29 mouse cellular contexts compared by ENCODE assay signal in the genomic region with DNA sequence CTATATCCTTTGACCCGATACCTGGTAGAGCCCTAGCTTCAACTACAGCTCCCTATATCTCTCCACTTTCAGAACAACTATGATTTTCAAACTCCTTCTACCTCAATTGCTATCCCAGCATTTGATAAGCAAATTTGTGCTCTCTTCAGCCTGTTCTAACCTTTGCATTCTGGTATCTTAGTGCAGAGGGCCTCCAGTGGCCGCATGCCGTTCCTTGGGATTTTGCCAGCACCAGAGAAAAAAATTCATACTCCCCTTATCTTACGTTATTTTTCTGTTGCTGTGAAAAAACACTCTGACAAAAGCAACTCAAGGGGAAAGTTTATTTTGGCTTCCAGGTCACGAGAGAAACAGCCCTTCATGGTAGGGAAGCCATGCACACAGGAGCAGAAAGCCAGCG. TPM values are rescaled to one million over a fixed set of nuclear protein-coding genes. Genes with fewer than 3 reads are reported as not detected.
A peak's percentile ranks its signal among the peaks of the same experiment; 100 is the strongest.
DNase-seq lines count a peak whose midpoint lies in the region; ATAC-seq lines count a peak whose summit lies in the region.
"Had no signal": no experiment of that assay in that cellular context is flagged by ENCODE, and none has a peak within 500 bp of the region (broad histone marks: within the 10 kb centered on the region; RNA-seq: fewer than 3 reads in every experiment).

No protein-coding gene starts in this region.

- ATAC-seq in heart, embryonic 15.5 days (replicated peaks; ENCODE audit: insufficient number of reproducible peaks, insufficient read depth, low FRiP score, low read depth): 0 out of 2 replicates have a peak, but pooled peaks have one; percentile 27
- ATAC-seq in kidney, embryonic 15.5 days (replicated peaks; ENCODE audit: low FRiP score): no peak
- ATAC-seq in common myeloid progenitor, adult 5-6 weeks (replicated peaks; ENCODE audit: low read depth, poor library complexity, severe bottlenecking): 0 out of 2 replicates have a peak, but pooled peaks have one; percentile 15
- ATAC-seq in midbrain, embryonic 14.5 days (ENCODE audit: low FRiP score, low TSS enrichment): no peak
- ATAC-seq: forebrain, embryonic 16.5 days; hindbrain, postnatal 0 days; intestine, embryonic 15.5 days; midbrain, embryonic 16.5 days had no signal

- 42% methylated on average over 6 of the region's 6 CpGs for WGBS in heart, embryonic 15.5 days
- 59% methylated on average over 6 of the region's 6 CpGs for WGBS in kidney, embryonic 15.5 days
- 90% methylated on average over 6 of the region's 6 CpGs for WGBS in midbrain, embryonic 14.5 days

- H3K36me3 ChIP-seq in heart, embryonic 15.5 days: no peaks in the 10 kb centered on the region
- H3K36me3 ChIP-seq in kidney, embryonic 15.5 days: no peaks in the 10 kb centered on the region
- no peaks in the 10 kb centered on the region for H3K36me3 ChIP-seq in midbrain, embryonic 14.5 days (ENCODE audit: control insufficient read depth, insufficient read depth, low read length)
- H3K36me3 ChIP-seq: intestine, embryonic 15.5 days; limb, embryonic 12.5 days; liver, embryonic 15.5 days; lung, embryonic 15.5 days; midbrain, embryonic 10.5 days; stomach, embryonic 15.5 days had no signal

- H3K9me3 ChIP-seq in heart, embryonic 15.5 days (replicated peaks): no peaks in the 10 kb centered on the region
- H3K9me3 ChIP-seq in kidney, embryonic 15.5 days (replicated peaks): no peaks in the 10 kb centered on the region
- H3K9me3 ChIP-seq in midbrain, embryonic 14.5 days (ENCODE audit: control insufficient read depth, low read length): no peaks in the 10 kb centered on the region
- H3K9me3 ChIP-seq: intestine, embryonic 15.5 days; limb, embryonic 12.5 days; liver, embryonic 15.5 days; lung, embryonic 15.5 days; midbrain, embryonic 10.5 days; stomach, embryonic 15.5 days had no signal

- no peak overlapping the region for H3K9ac ChIP-seq in heart, embryonic 15.5 days
- no peak overlapping the region for H3K9ac ChIP-seq in kidney, embryonic 15.5 days
- no peak overlapping the region for H3K9ac ChIP-seq in midbrain, embryonic 14.5 days (replicated peaks; ENCODE audit: low read length)
- H3K9ac ChIP-seq: intestine, embryonic 15.5 days; limb, embryonic 12.5 days; liver, embryonic 15.5 days; lung, embryonic 15.5 days; stomach, embryonic 15.5 days had no signal

- no peaks in the 10 kb centered on the region for H3K4me1 ChIP-seq in heart, embryonic 15.5 days (replicated peaks)
- peaks cover 12% of the 10 kb centered on the region for H3K4me1 ChIP-seq in kidney, embryonic 15.5 days
- H3K4me1 ChIP-seq in midbrain, embryonic 14.5 days (ENCODE audit: control insufficient read depth, insufficient read depth, low read length): no peaks in the 10 kb centered on the region
- H3K4me1 ChIP-seq: intestine, embryonic 15.5 days; limb, embryonic 12.5 days; liver, embryonic 15.5 days; lung, embryonic 15.5 days; midbrain, embryonic 10.5 days; stomach, embryonic 15.5 days had no signal

- no peaks in the 10 kb centered on the region for H3K27me3 ChIP-seq in heart, embryonic 15.5 days
- H3K27me3 ChIP-seq in kidney, embryonic 15.5 days: no peaks in the 10 kb centered on the region
- no peaks in the 10 kb centered on the region for H3K27me3 ChIP-seq in midbrain, embryonic 14.5 days (ENCODE audit: control insufficient read depth, insufficient read depth, low read length)
- H3K27me3 ChIP-seq: intestine, embryonic 15.5 days; limb, embryonic 12.5 days; liver, embryonic 15.5 days; lung, embryonic 15.5 days; stomach, embryonic 15.5 days had no signal

- H3K4me3 ChIP-seq in heart, embryonic 15.5 days: no peak overlapping the region
- H3K4me3 ChIP-seq in kidney, embryonic 15.5 days (replicated peaks): no peak overlapping the region
- H3K4me3 ChIP-seq in midbrain, embryonic 14.5 days (replicated peaks; ENCODE audit: low read depth, low read length): no peak overlapping the region
- H3K4me3 ChIP-seq: erythroblast, embryonic 14.5 days; gastrocnemius, adult 2 months; intestine, embryonic 15.5 days; left cerebral cortex, adult 2 months; limb, embryonic 12.5 days; liver, embryonic 15.5 days; lung, embryonic 15.5 days; midbrain, embryonic 10.5 days; stomach, embryonic 15.5 days had no signal

- H3K27ac ChIP-seq in heart, embryonic 15.5 days: no peak overlapping the region
- H3K27ac ChIP-seq in kidney, embryonic 15.5 days: no peak overlapping the region
- no peak overlapping the region for H3K27ac ChIP-seq in midbrain, embryonic 14.5 days (replicated peaks; ENCODE audit: low read depth, low read length)
- H3K27ac ChIP-seq: gastrocnemius, adult 2 months; hindbrain, postnatal 0 days; intestine, embryonic 15.5 days; kidney, postnatal 0 days; left cerebral cortex, adult 2 months; limb, embryonic 12.5 days; liver, embryonic 15.5 days; lung, embryonic 15.5 days; macrophage; midbrain, embryonic 10.5 days; stomach, embryonic 15.5 days had no signal

- intact Hi-C loops in heart, postnatal 25 days (cut with DNase I): no loop called here

- no peak for DNase-seq in heart, postnatal 25 days (ENCODE audit: low spot score)
- DNase-seq in kidney, postnatal 14 days: peak; percentile 20
- peak; percentile 52 for DNase-seq in adipocyte (ENCODE audit: low spot score)
- DNase-seq in yolk sac, embryonic 10.5 days (ENCODE audit: low spot score): no peak
- DNase-seq in midbrain, embryonic 14.5 days: no peak
- DNase-seq: adrenal gland, adult 2 months; adrenal gland, postnatal 36 days; B cell, adult 2 months; cerebellum, adult 18-20 months; gastrocnemius, adult 2 months; gastrocnemius, postnatal 36 days; retina, postnatal 1 day; right cerebral cortex, postnatal 25 days had no signal

- H3K4me2 ChIP-seq in heart, embryonic 15.5 days: no peak overlapping the region
- H3K4me2 ChIP-seq in kidney, embryonic 15.5 days: no peak overlapping the region
- H3K4me2 ChIP-seq in midbrain, embryonic 14.5 days (ENCODE audit: low read length): no peak overlapping the region
- H3K4me2 ChIP-seq: intestine, embryonic 15.5 days; limb, embryonic 12.5 days; liver, embryonic 15.5 days; lung, embryonic 15.5 days; stomach, embryonic 15.5 days had no signal

RNA-seq across cellular contexts. Expression of a gene that starts 28.0 kb away (rescaled TPM):
- polyA plus RNA-seq in heart, embryonic 15.5 days (2015; fragmentation: Nextera tagmentation; extraction: Ambion mirVana): 32.2 and 37.7 TPM in 2 replicates
- 10 to 100 TPM; 13.9 to 14.3 TPM for total RNA-seq in heart, postnatal 25 days (2021)
- 35.1 and 38.3 TPM in 2 replicates for polyA plus RNA-seq in kidney, embryonic 15.5 days (2015; fragmentation: Nextera tagmentation; extraction: Ambion mirVana)
- 0.59 and 3.1 TPM in 2 replicates for total RNA-seq in common myeloid progenitor, adult 5-6 weeks (2017)
- 2.8 and 4.0 TPM in 2 replicates for polyA plus RNA-seq in midbrain, embryonic 14.5 days (2014; fragmentation: Nextera tagmentation; extraction: Ambion mirVana)

Comparison
In these comparisons a context has a peak if more than half of its experiments do, and no peak if none do; other contexts are left out.
1. ATAC-seq: peak in heart, embryonic 15.5 days (single experiment) and common myeloid progenitor, adult 5-6 weeks (single experiment); none in kidney, embryonic 15.5 days (single experiment) and midbrain, embryonic 14.5 days (single experiment).
2. DNase-seq: peak in kidney, postnatal 14 days (single experiment) and adipocyte (single experiment); none in heart, postnatal 25 days (single experiment), yolk sac, embryonic 10.5 days (single experiment) and midbrain, embryonic 14.5 days (single experiment).